Mouse (Mus musculus): Measurements from ENCODE around the gene Lin54. TPM values are rescaled to one million over a fixed set of nuclear protein-coding genes. Genes with fewer than 3 reads are reported as not detected.

Gene Lin54
- polyA plus RNA-seq, 1 experiment from 2014 or later: 10.2 TPM

DNA sequence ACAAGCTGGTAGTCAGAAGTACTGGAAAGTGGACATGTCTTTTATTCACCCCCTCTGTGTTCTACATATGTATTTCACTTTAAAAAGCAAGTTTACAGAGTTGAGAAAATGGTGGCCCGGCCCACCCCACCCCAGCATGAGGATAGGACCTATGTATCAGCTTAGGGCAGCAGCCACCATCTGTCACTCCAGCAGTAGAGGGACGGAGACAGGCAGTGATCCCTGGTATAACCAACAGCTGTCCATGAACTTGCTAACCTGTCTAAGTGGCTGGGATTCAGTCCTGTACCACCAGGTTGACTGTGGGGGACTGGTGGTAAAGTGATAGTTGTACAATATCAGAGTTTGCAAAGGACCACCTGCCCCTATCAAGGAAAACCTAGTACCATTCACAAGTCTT lies 82.4 kb downstream of the Lin54 start:
- Histone ChIP-seq H3K4me3 (ENCODE audit: low read length) (no peak overlapping the region), H3K4me2 (ENCODE audit: low read depth, low read length) (no peak overlapping the region), H3K9ac (ENCODE audit: low read depth, low read length) (no peak overlapping the region), H3K4me1 (ENCODE audit: control insufficient read depth, insufficient read depth, low read length) (peaks cover 17% of the 10 kb centered on the region), H3K27me3 (replicated peaks; ENCODE audit: control insufficient read depth, insufficient read depth, low read length) (no peaks in the 10 kb centered on the region), H3K36me3 (ENCODE audit: control insufficient read depth, insufficient read depth, low read length) (peaks cover 16% of the 10 kb centered on the region), H3K9me3 (ENCODE audit: control insufficient read depth, low read length) (no peaks in the 10 kb centered on the region), H3K27ac (ENCODE audit: low read length) (0 out of 2 replicates have a peak overlapping the region, but pooled peaks have one; percentile 41)
- ATAC-seq: no peak
- WGBS: 79% methylated on average over 2 of the region's 2 CpGs

DNA sequence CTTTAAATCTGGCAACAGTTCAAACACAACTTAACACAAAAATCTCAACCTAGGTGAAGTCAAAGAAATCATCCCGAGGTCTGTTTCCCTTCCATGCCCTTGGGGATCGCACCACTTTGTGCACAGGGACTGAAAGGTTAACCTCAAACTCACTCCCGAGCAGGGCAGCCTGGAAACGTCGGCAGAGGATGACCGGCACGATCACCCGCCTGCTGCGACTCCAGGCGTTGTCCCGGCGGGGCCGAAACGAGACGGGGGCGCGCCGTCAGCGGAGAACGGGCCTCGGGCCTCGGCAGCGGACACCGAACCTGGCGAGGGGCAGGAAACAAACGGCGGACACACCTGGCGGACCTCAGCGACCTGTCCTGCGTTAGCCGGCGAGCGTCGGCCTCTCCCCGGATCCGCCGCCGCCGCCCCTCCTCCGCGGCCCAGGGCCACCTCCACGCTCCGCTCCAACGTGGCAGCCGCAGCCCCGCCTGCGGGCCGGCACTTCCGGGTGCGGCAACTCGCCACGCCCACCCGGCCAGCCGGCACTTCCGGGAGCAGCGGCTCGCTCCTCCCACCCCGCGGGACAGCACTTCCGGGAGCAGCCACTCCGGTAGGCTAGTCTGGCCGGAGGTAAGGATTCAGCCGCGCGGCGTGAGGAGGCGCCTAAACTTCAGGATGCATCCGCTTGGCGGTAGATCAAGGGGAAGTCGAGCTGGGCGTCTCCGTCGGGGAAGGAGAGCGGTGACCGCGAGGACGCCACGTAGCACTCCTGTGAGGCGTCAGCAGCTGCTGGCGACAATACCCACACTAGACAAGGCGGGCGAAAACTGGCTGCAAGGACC lies 84.5 kb downstream of the Lin54 start, which contains the start of gene Sec31a:
Gene Sec31a, minus strand, starts transcription at position 474 of the 830 bp plus-strand sequence.
- H3K4me1 ChIP-seq (ENCODE audit: control insufficient read depth, insufficient read depth, low read length): peaks cover 18% of the 10 kb centered on the region
- peak within 1 kb of the TSS; percentile 88 for H3K4me3 ChIP-seq (ENCODE audit: low read length)
- H3K27me3 ChIP-seq (replicated peaks; ENCODE audit: control insufficient read depth, insufficient read depth, low read length): no peaks in the 10 kb centered on the region
- H3K36me3 ChIP-seq (ENCODE audit: control insufficient read depth, insufficient read depth, low read length): peaks cover 7% of the 10 kb centered on the region
- peak within 1 kb of the TSS; percentile 90 for H3K9ac ChIP-seq (ENCODE audit: low read depth, low read length)
- peak; percentile 97 for ATAC-seq
- no peaks in the 10 kb centered on the region for H3K9me3 ChIP-seq (ENCODE audit: control insufficient read depth, low read length)
- WGBS: under 1% methylated on average over 78 of the region's 82 CpGs
- H3K27ac ChIP-seq (ENCODE audit: low read length): peak within 1 kb of the TSS; percentile 95
- H3K4me2 ChIP-seq (ENCODE audit: low read depth, low read length): peak within 1 kb of the TSS; percentile 61

DNA sequence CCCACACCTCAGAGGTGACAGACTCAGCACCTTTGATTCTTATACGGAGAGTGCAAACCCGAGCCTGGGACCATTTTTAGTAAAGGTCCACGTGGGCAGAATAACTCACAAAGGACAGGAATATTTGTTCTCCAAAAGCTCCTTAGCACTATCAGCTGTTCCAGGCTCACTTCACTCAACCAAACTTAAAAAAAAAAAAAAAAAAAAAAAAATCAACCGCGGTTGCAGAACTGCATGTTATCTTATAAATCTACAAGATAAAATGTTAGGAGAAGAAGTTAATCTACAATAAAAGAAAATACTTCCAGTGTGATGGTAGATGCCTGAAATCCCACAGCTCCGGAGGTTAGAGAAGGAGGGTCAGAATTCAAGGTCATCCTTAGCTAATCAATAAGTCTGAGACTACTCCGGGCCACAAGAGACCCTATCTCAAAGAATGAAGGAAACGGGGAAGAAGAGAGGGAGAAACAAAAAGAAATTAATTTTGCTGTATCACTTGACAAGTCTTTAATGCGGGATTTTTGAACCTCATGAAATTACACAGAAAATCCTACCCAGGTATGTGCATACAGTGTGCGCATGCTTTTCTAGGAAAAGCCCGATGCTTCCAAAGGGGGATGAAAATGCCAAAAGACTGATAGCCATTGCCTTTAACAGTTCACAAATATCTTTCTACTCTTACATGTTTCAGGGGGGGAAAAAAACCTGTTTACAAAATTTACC lies 85.8 kb downstream of the Lin54 start:
- H3K36me3 ChIP-seq (ENCODE audit: control insufficient read depth, insufficient read depth, low read length): peaks cover 4% of the 10 kb centered on the region; the same call in 1 of the 2 replicates
- H3K4me3 ChIP-seq (ENCODE audit: low read length): peak overlapping the region; percentile 88
- peak overlapping the region; percentile 34 for H3K27ac ChIP-seq (ENCODE audit: low read length)
- H3K9ac ChIP-seq (ENCODE audit: low read depth, low read length): peak overlapping the region; percentile 66
- H3K4me1 ChIP-seq (ENCODE audit: control insufficient read depth, insufficient read depth, low read length): peaks cover 21% of the 10 kb centered on the region
- H3K9me3 ChIP-seq (ENCODE audit: control insufficient read depth, low read length): no peaks in the 10 kb centered on the region
- no peak for ATAC-seq
- no peaks in the 10 kb centered on the region for H3K27me3 ChIP-seq (replicated peaks; ENCODE audit: control insufficient read depth, insufficient read depth, low read length)
- peak overlapping the region; percentile 61 for H3K4me2 ChIP-seq (ENCODE audit: low read depth, low read length)
- WGBS: 28% methylated on average over 11 of the region's 11 CpGs

DNA sequence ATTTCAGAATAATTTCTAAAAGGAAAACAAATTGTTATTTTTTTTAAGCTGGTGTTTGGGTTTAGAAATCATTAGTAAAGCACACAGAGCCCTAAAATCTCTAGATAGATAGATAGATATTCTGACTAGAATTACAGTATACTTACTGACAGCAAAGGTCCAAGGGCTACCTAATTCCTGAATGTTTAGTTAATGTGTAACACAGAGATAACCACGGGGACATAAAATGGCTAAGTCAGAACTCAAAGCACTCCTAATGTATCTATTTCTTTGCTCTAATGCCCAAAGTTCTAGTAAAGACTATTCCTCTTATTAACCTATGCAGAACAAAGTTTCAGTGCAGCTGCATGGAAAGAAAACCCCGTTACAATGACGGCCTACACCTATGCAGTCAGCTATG lies 87.6 kb downstream of the Lin54 start:
- peak overlapping the region; percentile 61 for H3K4me2 ChIP-seq (ENCODE audit: low read depth, low read length)
- 49% methylated on average over 3 of the region's 3 CpGs for WGBS
- no peaks in the 10 kb centered on the region for H3K27me3 ChIP-seq (replicated peaks; ENCODE audit: control insufficient read depth, insufficient read depth, low read length)
- H3K9ac ChIP-seq (ENCODE audit: low read depth, low read length): no peak overlapping the region
- no peaks in the 10 kb centered on the region for H3K36me3 ChIP-seq (ENCODE audit: control insufficient read depth, insufficient read depth, low read length)
- no peak overlapping the region for H3K4me3 ChIP-seq (ENCODE audit: low read length)
- ATAC-seq: no peak
- peak overlapping the region; percentile 68; the same call in 1 of the 2 replicates for H3K27ac ChIP-seq (ENCODE audit: low read length)
- peaks cover 22% of the 10 kb centered on the region for H3K4me1 ChIP-seq (ENCODE audit: control insufficient read depth, insufficient read depth, low read length)
- H3K9me3 ChIP-seq (ENCODE audit: control insufficient read depth, low read length): no peaks in the 10 kb centered on the region

DNA sequence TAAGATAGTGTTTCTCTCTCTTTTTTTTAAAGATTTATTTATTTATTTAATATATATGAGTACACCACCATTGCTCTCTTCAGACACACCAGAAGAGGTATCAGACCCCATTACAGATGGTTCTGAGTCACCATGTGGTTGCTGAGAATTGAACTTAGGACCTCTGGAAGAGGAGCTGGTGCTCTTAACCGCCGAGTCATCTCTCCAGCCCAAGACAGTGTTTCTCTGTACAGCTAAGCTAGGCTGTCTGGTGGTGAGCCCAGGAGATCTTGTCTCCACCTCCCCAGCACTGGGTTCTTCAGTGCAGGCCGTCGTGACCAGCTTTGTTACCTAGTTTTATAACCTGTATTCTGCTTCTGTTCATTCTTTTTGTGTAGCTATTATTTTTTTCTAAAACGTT lies 90.2 kb downstream of the Lin54 start:
- H3K27ac ChIP-seq (ENCODE audit: low read length): no peak overlapping the region

DNA sequence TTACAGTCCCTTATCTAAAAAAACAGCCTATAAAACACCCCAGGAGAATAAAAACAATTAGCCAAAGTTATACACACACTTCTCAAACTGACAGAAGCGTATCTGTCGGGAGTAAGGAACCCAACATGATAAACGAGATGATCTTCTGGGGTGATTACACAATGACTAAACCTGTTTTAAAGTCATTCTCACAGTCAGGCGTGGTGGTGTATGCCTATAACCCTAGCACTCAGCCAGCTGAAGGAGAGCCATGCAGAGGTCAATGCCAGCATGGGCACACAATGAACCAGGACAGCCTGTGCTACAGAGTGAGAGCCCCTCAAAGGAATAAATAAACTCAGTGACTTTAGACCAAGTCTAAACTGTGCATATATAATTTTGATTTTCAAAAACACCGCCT lies 92.0 kb downstream of the Lin54 start:
- Histone ChIP-seq H3K4me2 (ENCODE audit: low read depth, low read length) (no peak overlapping the region), H3K9ac (ENCODE audit: low read depth, low read length) (no peak overlapping the region), H3K9me3 (ENCODE audit: control insufficient read depth, low read length) (no peaks in the 10 kb centered on the region), H3K4me1 (ENCODE audit: control insufficient read depth, insufficient read depth, low read length) (peaks cover 14% of the 10 kb centered on the region), H3K27ac (ENCODE audit: low read length) (no peak overlapping the region), H3K4me3 (ENCODE audit: low read length) (no peak overlapping the region), H3K27me3 (replicated peaks; ENCODE audit: control insufficient read depth, insufficient read depth, low read length) (no peaks in the 10 kb centered on the region), H3K36me3 (ENCODE audit: control insufficient read depth, insufficient read depth, low read length) (peaks cover 11% of the 10 kb centered on the region)
- no peak for ATAC-seq
- 69% methylated on average over 5 of the region's 5 CpGs for WGBS

More for the DNA sequence above, 90.2 kb downstream of the Lin54 start:
- Histone ChIP-seq H3K4me2 (ENCODE audit: low read depth, low read length) (no peak overlapping the region), H3K4me3 (ENCODE audit: low read length) (no peak overlapping the region), H3K9me3 (ENCODE audit: control insufficient read depth, low read length) (no peaks in the 10 kb centered on the region), H3K9ac (ENCODE audit: low read depth, low read length) (no peak overlapping the region), H3K4me1 (ENCODE audit: control insufficient read depth, insufficient read depth, low read length) (peaks cover 22% of the 10 kb centered on the region), H3K27me3 (replicated peaks; ENCODE audit: control insufficient read depth, insufficient read depth, low read length) (no peaks in the 10 kb centered on the region), H3K36me3 (ENCODE audit: control insufficient read depth, insufficient read depth, low read length) (peaks cover 2% of the 10 kb centered on the region; the same call in 1 of the 2 replicates)
- WGBS: 82% methylated on average over 5 of the region's 5 CpGs
- ATAC-seq: no peak

DNA sequence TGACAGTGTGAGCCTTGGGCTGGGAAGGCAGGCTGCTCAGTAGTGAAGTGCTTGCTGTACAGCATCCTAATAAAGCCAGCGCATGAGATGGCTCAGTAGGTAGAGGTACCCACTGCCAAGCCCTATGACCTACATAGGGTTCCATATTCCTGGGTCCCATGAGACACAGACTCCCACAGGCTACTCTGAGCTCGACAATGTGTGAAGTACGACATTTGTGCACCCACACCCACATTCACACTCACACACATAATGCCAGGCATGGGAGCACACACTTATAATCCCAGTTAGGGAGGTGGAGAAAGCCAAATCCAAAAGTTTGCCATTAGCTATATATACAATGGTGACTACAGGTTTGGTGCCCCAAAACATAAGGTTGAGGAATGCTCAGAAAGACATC lies 103.7 kb downstream of the Lin54 start:
- no peaks in the 10 kb centered on the region for H3K27me3 ChIP-seq (replicated peaks; ENCODE audit: control insufficient read depth, insufficient read depth, low read length)
- H3K36me3 ChIP-seq (ENCODE audit: control insufficient read depth, insufficient read depth, low read length): peaks cover 13% of the 10 kb centered on the region
- no peak overlapping the region for H3K27ac ChIP-seq (ENCODE audit: low read length)
- no peak for ATAC-seq
- no peak overlapping the region for H3K4me2 ChIP-seq (ENCODE audit: low read depth, low read length)
- H3K4me3 ChIP-seq (ENCODE audit: low read length): no peak overlapping the region
- WGBS: 95% methylated on average over 3 of the region's 3 CpGs
- no peaks in the 10 kb centered on the region for H3K9me3 ChIP-seq (ENCODE audit: control insufficient read depth, low read length)
- no peaks in the 10 kb centered on the region for H3K4me1 ChIP-seq (ENCODE audit: control insufficient read depth, insufficient read depth, low read length)
- H3K9ac ChIP-seq (ENCODE audit: low read depth, low read length): no peak overlapping the region

DNA sequence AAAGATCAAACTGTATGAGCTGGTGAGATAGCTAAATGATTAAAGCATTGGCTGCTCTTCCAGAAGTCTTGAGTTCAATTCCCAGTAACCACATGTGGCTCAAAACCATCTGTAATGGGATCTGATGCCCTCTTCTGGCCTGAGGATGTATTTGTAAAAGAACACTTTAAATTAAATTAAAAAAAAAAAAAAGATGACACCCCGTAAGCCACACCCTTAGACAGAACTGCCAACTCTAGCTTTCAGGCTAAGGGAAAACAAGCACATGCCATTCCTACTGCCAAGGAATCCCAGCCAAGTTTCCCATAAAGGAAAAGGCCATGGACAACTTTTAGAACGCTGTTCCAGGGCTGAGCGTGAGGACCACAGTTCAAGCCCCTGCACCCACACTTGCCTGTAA lies 106.8 kb downstream of the Lin54 start:
- no peaks in the 10 kb centered on the region for H3K4me1 ChIP-seq (ENCODE audit: control insufficient read depth, insufficient read depth, low read length)
- no peaks in the 10 kb centered on the region for H3K27me3 ChIP-seq (replicated peaks; ENCODE audit: control insufficient read depth, insufficient read depth, low read length)
- no peak overlapping the region for H3K27ac ChIP-seq (ENCODE audit: low read length)
- no peak overlapping the region for H3K9ac ChIP-seq (ENCODE audit: low read depth, low read length)
- no peak for ATAC-seq
- H3K36me3 ChIP-seq (ENCODE audit: control insufficient read depth, insufficient read depth, low read length): peaks cover 16% of the 10 kb centered on the region
- no peak overlapping the region for H3K4me3 ChIP-seq (ENCODE audit: low read length)
- H3K9me3 ChIP-seq (ENCODE audit: control insufficient read depth, low read length): no peaks in the 10 kb centered on the region
- WGBS: 79% methylated on average over 3 of the region's 3 CpGs
- H3K4me2 ChIP-seq (ENCODE audit: low read depth, low read length): no peak overlapping the region

DNA sequence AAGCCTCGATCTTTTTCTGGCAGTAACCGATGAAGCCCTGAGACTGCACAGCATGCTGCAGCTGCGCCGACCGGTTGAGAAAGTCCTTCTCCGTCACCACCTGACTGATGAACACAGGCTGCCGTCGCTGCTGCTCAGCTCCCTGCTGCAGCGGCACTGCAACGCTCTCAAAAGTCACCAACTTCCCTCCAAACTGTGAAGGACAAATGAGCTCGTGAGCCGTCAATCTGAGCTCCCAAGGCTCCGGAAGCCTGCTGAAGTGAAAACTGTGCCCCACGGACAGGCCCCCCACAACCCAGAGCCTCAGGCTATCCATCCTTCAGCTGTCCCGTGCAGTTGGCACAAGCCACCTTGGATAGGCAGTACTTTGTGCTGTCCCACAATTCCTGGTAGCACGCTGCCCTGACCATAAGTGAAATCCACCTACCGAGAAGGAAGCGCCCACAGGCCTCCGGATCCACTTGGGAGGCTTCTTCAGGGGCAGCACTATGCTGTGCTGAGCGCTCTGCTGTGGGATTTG lies 107.9 kb downstream of the Lin54 start:
- WGBS: 91% methylated on average over 20 of the region's 20 CpGs
- no peak overlapping the region for H3K9ac ChIP-seq (ENCODE audit: low read depth, low read length)
- no peaks in the 10 kb centered on the region for H3K27me3 ChIP-seq (replicated peaks; ENCODE audit: control insufficient read depth, insufficient read depth, low read length)
- H3K27ac ChIP-seq (ENCODE audit: low read length): no peak overlapping the region
- peaks cover 16% of the 10 kb centered on the region for H3K36me3 ChIP-seq (ENCODE audit: control insufficient read depth, insufficient read depth, low read length)
- ATAC-seq: no peak
- H3K4me2 ChIP-seq (ENCODE audit: low read depth, low read length): no peak overlapping the region
- H3K4me3 ChIP-seq (ENCODE audit: low read length): no peak overlapping the region
- H3K4me1 ChIP-seq (ENCODE audit: control insufficient read depth, insufficient read depth, low read length): no peaks in the 10 kb centered on the region
- H3K9me3 ChIP-seq (ENCODE audit: control insufficient read depth, low read length): no peaks in the 10 kb centered on the region
